Mouse (Mus musculus) kidney, adult 2 months (tissue): Measurements from ENCODE around the gene Herc3.

Source experiments
- CTCF ChIP-seq: fragments of 200-500 bp; conservative IDR thresholded peaks from 2 replicates; pipeline ENCODE4 v1.5.1; 2011; ENCODE audit warnings: low read depth, mild to moderate bottlenecking, control low read depth, low read length, moderate library complexity, mixed read lengths; ENCODE audit not compliant: insufficient read depth, insufficient read length
- POLR2A ChIP-seq: fragments of 200-500 bp; IDR thresholded peaks from one replicate; pipeline ENCODE4 v1.6.1; 2011; ENCODE audit warnings: low read depth, low read length, control low read depth

GRCm38 (mm10) chr6:58842186-58842585, 10.9 kb downstream of the Herc3 start:
- TF ChIP-seq CTCF (no peak), POLR2A (no peak)
